Mouse (Mus musculus): ENCODE measurements around the gene Fbxl2.
"Not testable (repeated sequence)": the region's sequence is repeated elsewhere in the genome, so short reads cannot be mapped to it uniquely, and the experiment has no call there.

Gene Fbxl2

DNA sequence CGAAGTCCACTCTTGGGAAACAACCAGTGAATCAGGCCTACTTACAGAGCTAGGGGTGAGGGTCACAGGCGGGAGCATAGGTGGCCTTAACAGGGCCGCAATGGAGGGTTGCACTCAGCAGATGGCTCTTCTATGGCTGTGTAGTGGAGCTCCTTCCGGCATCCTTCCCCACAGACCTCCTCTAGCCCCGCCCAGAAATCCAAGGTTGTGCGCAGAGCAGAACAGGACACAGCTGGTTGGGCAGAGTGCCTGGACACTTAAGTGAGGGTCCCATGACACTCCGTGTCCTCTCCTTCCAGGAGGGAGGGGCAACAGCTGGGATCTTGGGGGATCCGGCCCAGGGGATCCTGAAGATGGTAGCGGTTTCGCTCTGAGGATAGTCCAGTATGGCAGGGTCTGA is at the start of gene Fbxl2:
Fbxl2 (minus strand) TSS at position 164 of the 400 bp plus-strand sequence.
- no peak for DNase-seq

- DNase-seq, result no peak
These were observed 48.9 kb upstream of the Fbxl2 start for GRCm38 (mm10) chr9:114094854-114095253.

- DNase-seq, result not testable (repeated sequence)
These were observed 46.2 kb upstream of the Fbxl2 start for GRCm38 (mm10) chr9:114092188-114092587.

GRCm38 (mm10) chr9:114088885-114089284 is 42.9 kb upstream of the Fbxl2 start:
- not testable (repeated sequence) for DNase-seq

- DNase-seq, result no peak
These were observed 41.3 kb upstream of the Fbxl2 start for GRCm38 (mm10) chr9:114087106-114087815.

DNA sequence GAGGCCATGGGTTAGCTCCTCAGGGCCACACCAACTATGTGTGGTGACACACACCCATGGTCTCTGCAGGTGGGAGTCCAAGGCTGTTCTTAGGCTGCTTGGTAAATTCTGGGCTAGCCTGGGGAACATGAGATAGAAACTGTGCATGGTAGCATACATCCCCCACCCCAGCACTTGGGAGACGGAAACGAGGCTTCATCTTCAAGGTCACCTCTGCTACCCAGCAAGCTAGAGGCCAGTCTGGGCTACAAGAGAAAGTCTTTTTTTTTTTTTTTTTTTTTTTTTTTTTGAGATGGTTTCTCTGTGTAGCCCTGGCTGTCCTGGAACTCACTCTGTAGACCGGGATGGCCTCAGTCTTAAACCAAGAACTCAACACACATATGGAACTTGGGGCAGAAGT is 40.4 kb upstream of the Fbxl2 start:
- DNase-seq, result no peak

- peak; percentile 25 for DNase-seq
These were observed 27.7 kb upstream of the Fbxl2 start for GRCm38 (mm10) chr9:114073681-114074080.

- no peak for DNase-seq
These were observed 23.4 kb upstream of the Fbxl2 start for GRCm38 (mm10) chr9:114069372-114069771.

- DNase-seq, result no peak
These were observed 22.6 kb upstream of the Fbxl2 start for GRCm38 (mm10) chr9:114068494-114069053.

DNA sequence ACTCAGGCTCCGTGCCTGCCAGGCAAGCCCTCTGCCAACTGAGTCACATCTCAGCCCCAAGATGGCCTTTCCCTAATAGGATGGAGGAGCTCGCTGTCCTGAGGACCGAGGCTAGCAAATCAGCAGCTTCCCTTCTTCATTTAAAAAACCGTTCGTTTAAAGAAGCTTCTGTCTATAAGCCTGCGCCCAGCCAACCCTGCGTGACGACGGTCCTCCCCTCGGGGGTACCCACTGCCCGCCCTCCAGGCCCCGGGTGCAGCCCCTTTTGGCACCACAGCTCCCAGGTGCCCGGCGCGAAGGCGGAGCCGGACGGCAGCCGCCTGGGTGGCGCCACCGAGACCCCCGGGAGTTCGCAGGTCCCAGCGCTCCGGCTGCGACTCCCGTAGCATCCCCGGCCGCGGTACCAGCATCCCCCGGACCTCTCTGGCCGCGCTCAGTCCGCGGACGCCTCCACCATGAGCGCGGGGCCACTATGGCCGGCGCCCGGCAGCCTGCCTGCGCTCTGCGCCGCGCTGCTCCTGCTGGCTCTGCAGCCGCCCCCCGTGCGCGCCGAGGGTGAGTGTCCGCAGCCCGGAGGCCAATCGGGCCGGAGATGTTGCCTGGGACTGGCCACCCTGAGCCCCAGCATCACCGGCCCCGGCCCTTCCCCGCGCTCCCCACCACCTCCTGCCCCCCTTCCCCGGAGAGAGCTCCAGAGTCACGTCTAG is 11.3 kb upstream of the Fbxl2 start, which contains the start of gene Susd5:
Susd5 (plus strand) TSS at position 51 of the 707 bp plus-strand sequence.
- no peak for DNase-seq

DNA sequence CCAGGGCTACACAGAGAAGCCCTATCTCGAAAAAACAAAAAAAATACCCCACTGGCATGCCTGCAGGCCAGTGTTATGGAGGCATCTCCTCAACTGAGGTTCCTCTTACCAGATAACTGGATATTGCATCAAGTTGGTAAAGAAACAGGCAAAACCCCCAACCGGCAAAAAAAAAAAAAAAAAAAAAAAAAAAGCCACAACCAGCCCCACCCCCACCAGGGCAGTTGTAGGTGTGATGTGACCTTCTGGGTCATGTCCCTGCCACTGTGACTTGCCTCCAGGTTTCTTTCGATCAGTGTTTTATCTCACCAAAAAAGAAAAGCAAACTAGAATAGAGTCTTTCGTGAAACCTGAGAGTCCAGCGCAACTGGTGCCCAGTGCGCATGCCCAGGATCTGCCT is 6.9 kb upstream of the Fbxl2 start:
- DNase-seq, result no peak

- no peak for DNase-seq
These were observed 6.0 kb upstream of the Fbxl2 start for GRCm38 (mm10) chr9:114052031-114052430.

DNA sequence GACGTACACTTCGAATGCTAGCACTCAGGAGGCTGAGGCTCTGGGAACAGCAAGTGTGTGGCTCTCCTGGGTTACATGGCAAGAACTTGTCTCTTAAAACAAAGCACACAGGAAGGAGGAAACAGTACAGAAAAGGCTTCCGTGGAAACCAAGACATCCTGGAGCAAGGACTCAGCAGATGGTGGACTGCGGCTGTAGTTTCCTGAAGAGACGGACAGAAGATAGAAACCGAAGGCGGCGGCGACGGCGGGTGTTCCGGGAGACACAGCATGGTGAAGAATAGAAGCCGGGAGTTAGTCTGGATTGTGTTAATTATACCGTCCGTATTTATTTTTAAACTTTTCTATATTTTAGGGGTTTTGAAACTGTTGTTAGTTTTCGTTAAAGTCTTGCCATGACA is 4.8 kb upstream of the Fbxl2 start:
- no peak for DNase-seq

DNA sequence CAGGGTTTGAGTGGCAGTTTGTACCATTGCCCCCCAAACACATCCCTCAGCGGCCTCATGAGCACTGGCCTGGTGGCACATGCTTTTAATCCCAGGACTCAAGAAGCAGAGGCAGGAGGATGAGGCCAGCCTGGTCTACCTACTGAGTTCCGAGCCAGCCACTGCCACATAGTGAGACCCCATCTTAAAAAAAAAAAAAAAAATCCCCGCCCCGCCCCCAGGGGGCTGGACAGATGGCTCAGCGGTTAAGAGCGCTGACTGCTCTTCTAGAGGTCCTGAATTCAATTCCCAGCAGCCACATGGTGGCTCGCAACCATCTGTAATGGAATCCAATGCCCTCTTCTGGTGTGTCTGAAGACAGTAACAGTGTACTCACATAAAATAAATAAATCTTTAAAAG is 4.1 kb upstream of the Fbxl2 start:
- DNase-seq, result no peak

DNA sequence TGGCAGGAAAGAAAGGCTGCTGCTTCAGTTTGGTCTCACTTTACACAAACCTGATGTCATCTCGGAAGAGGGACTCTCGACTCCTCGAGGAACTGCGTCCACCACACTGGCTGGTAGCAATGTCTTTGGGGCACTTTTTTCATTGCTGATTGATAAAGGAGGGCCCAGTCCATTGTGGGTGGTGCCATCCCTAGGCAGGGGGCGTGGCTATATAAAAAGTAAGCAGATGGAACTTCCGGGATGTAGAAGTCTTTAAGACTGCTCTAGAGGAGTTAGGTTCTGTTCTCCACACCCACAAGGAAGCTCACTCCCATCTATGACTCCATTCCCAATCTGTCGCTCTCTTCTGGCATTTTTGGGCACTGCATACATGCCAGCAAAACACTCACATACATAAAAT is 685 bp upstream of the Fbxl2 start:
- no peak for DNase-seq

DNA sequence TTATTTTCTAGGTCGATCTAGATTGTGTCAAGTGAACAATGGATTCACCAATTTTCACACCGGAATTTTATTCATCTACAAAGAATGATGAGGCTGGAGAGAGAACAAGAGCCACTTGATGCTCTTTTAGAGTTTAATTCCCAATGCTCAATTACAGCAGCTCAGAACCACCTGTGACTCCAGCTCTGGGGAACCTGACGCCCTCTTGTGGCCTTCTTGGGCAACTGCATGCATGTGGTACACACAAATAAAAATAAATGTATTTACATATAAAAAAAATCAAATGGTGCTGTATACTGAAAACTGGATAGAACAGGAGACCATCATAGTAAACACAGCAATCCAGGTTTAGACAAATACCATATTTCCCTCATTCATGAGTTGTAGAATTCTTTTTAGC is 1.5 kb downstream of the Fbxl2 start:
- no peak for DNase-seq

- no peak for DNase-seq
These were observed 3.5 kb downstream of the Fbxl2 start for GRCm38 (mm10) chr9:114042490-114042889.

DNA sequence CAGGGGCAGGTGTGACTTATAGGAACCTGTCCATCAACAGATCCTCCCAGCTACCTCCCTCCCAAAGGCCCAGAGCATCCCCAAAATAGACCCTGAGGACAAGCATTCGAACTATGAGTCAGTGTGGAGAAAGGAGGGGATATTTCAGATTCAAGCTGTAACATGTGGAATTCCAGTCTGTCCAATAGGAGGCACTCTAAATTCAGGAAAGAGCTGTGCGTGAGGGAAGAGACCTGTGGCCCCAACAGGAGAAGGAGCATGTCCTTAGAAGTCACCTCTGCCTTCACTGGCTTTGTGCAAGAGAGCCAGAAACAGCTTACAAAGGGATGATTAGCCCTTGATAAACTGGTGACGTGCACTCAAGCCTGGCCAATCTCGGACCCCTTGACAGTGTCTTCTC is 5.0 kb downstream of the Fbxl2 start:
- no peak for DNase-seq

- DNase-seq, result peak; percentile 90
These were observed 19.6 kb downstream of the Fbxl2 start for GRCm38 (mm10) chr9:114026261-114026934.

DNA sequence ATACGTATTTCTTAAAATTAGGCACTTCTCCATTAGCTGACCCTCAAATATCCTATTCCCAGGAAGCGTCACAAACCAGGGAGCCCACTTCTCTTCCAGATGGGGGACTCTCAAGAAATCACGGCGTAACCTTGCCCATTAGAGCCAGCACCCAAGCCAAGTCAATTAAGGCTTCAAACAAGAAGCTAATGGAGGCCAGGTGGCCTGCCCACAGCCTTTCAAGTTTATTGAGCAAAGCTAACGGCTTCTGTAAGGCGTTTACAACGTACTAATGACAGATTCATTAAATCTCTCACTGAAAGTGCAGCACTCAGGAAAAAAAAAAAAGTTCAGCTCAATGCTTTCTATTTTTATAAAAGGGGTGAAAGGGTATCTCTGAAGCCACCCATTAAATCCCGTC is 20.1 kb downstream of the Fbxl2 start:
- no peak for DNase-seq

DNA sequence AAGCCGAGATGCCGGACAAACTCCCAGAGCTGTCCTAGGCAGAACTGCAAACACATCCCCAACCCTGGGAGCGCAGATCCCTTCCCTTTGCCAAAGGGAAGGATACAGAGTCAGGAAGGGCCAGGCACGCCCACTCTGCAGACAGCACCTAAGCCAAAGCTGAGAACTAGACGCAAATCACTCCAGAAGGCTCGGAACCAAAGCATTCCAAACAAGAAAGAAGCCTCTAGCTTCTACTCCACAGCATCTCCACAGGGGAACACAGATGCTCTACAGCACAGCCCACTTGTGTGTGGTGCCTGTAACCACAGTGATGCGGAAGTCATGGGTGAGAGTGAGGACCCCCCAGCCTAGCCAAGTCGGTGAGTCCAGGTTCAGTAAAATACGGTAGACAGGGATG is 20.8 kb downstream of the Fbxl2 start:
- DNase-seq, result no peak

- DNase-seq, result no peak
These were observed 23.9 kb downstream of the Fbxl2 start for GRCm38 (mm10) chr9:114022141-114022540.

DNA sequence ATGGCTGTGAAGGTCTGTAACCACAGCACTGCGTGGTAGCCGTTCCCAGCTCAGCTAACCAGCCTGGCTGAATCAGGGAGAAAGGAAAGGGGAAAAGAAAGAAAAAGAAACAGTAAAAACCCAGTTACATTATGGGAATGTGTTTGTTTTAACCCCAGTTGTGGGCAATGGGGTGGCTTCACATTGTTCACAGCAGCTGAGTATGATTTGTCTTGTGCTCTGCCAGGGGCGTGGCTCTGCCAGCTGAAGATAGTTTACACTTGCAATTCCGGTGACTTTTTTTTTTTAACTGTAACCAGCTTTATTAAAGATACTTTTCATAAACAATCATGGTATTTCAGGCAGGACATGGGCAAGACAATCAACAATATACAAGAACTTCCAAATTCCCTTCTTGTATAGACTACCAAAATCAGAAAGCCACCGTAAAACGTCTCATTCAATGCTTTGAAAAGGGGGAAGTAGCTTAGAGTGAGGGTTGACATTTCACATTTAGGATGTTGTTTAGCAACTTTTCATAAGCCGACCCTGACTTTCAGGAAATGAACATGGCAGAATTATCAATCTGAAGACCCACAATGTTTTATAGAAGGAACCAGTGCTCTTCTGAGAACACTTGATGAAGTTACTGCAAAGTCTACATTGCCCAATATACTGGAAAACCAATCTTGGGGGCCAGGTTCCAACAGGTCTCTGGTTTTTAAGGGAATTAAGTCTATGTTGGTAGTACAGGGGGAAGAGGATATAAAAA is 26.8 kb downstream of the Fbxl2 start:
- DNase-seq, result no peak
